Mouse (Mus musculus): ENCODE results near the gene Six5. TPM values are rescaled to one million over a fixed set of nuclear protein-coding genes. Genes with fewer than 3 reads are reported as not detected.
A peak's percentile ranks its signal among the peaks of the same experiment; 100 is the strongest.

Six5 gene
- polyA plus RNA-seq, 1 experiment from 2014 or later, result 3.2 TPM

DNA sequence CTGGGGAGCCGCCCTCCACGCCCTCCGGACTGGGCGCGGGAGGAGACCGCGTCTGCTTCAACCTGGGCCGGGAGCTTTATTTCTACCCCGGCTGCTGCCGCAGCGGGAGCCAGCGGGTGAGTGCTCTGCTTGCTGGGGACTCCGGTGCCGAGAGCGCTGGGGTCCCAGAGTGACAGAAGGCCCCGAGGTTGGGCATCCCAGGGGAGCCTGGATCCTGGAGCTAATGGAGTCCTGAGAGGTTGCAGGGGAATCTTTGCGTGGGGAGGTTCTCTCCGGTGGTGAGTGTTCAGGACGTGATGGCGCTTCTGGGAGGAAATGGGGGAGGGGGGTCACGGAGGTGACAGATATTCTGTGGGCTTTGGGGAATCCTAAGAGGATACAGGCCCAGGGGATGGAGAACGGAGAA lies 17.8 kb upstream of the Six5 start:
- Histone ChIP-seq H3K27ac (peak overlapping the region; percentile 79), H3K4me1 (replicated peaks) (peaks cover 22% of the 10 kb centered on the region), H3K9me3 (no peaks in the 10 kb centered on the region), H3K4me2 (replicated peaks) (peak overlapping the region; percentile 90), H3K4me3 (replicated peaks) (peak overlapping the region; percentile 76), H3K36me3 (peaks cover 40% of the 10 kb centered on the region), H3K9ac (replicated peaks) (peak overlapping the region; percentile 97), H3K27me3 (no peaks in the 10 kb centered on the region)
- ATAC-seq, result no peak; the same call in 1 of the 2 replicates
- WGBS, result under 1% methylated on average over 22 of the region's 22 CpGs

DNA sequence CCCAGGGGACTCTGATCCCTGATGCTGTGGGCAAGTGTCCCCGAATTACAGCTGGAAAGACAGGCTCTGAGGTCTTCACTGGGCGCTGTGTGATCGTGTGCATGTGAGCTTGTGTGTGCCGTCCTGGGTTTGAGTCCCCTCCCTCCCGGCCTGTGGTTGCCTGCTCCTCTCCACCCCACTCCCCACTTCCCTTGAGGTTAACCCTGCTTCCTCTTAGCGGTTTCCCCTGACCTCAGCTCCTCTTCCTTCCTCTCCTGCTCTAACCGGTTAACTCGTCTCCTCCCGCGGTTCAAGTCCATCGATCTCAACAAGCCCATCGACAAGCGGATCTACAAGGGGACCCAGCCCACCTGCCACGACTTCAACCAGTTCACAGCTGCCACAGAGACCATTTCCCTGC lies 16.6 kb upstream of the Six5 start:
- Histone ChIP-seq H3K9me3 (no peaks in the 10 kb centered on the region), H3K9ac (replicated peaks) (peak overlapping the region; percentile 97; the same call in 1 of the 2 replicates), H3K4me2 (replicated peaks) (peak overlapping the region; percentile 90), H3K4me3 (replicated peaks) (peak overlapping the region; percentile 76), H3K4me1 (replicated peaks) (peaks cover 22% of the 10 kb centered on the region), H3K27ac (no peak overlapping the region), H3K27me3 (no peaks in the 10 kb centered on the region), H3K36me3 (peaks cover 52% of the 10 kb centered on the region)
- WGBS, result 75% methylated on average over 14 of the region's 14 CpGs
- no peak for ATAC-seq

DNA sequence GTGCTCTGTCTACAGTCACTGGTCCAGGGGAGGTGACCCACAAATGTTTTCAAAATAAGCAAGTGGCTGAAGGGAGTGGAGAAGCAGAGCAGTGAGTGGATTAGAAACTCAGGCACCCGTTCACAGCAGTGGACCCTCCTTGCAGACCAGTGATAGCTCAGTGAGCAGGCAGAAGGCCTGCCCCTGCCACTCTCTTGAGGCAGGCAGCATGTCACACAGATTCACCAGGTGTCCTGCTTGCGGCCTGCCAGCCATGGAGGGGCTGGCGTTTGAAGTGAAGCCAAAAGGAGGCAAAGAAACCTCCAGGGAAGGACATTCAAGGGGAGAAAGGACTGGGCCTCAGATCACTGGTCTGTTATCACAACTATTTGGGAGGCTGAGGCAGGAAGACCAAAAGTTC lies 15.7 kb upstream of the Six5 start:
- Histone ChIP-seq H3K36me3 (peaks cover 60% of the 10 kb centered on the region), H3K27ac (no peak overlapping the region), H3K9ac (replicated peaks) (no peak overlapping the region), H3K27me3 (no peaks in the 10 kb centered on the region), H3K9me3 (no peaks in the 10 kb centered on the region), H3K4me1 (replicated peaks) (peaks cover 29% of the 10 kb centered on the region), H3K4me3 (replicated peaks) (no peak overlapping the region), H3K4me2 (replicated peaks) (no peak overlapping the region)
- WGBS, result 87% methylated on average over 3 of the region's 3 CpGs
- no peak for ATAC-seq

DNA sequence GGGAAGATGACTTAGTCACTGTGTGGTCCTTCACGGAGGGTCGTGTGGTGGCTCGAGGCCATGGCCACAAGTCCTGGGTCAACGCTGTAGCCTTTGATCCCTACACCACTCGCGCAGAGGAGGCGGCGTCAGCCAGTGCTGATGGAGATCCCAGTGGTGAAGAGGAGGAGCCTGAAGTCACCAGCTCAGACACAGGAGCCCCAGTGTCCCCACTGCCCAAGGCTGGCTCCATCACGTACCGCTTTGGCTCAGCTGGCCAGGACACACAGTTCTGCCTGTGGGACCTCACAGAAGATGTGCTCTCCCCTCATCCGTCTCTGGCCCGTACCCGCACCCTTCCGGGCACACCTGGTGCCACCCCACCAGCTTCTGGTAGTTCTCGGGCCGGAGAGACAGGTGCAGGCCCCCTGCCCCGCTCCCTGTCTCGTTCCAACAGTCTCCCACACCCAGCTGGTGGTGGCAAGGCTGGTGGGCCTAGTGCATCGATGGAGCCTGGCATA lies 13.9 kb upstream of the Six5 start:
- no peak for ATAC-seq
- H3K4me3 ChIP-seq (replicated peaks), result no peak overlapping the region
- peaks cover 69% of the 10 kb centered on the region for H3K36me3 ChIP-seq
- no peak overlapping the region for H3K4me2 ChIP-seq (replicated peaks)
- no peak overlapping the region for H3K27ac ChIP-seq
- peaks cover 41% of the 10 kb centered on the region for H3K4me1 ChIP-seq (replicated peaks)
- H3K9me3 ChIP-seq, result no peaks in the 10 kb centered on the region
- 90% methylated on average over 19 of the region's 19 CpGs for WGBS
- no peak overlapping the region for H3K9ac ChIP-seq (replicated peaks)
- H3K27me3 ChIP-seq, result no peaks in the 10 kb centered on the region

DNA sequence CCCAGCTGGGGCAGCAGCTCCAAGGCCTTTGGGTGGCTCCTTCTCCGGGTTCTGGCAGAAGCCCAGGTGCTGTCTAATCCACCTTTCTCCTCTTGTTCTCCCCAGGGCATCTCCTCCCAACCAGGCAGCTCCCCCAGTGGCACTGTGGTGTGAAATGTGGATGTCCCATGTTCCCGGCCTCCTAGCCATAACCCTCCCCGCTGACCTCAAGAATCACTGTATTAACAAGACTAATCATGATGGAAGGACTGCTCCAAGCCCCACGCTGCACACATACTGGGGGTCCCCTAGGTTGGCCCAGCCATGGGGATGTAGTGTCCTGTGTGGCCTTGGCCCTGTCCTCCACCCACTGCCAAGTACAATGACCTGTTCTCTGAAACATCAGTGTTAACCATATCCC lies 12.2 kb upstream of the Six5 start:
- peaks cover 36% of the 10 kb centered on the region for H3K4me1 ChIP-seq (replicated peaks)
- H3K36me3 ChIP-seq, result peaks cover 76% of the 10 kb centered on the region

DNA sequence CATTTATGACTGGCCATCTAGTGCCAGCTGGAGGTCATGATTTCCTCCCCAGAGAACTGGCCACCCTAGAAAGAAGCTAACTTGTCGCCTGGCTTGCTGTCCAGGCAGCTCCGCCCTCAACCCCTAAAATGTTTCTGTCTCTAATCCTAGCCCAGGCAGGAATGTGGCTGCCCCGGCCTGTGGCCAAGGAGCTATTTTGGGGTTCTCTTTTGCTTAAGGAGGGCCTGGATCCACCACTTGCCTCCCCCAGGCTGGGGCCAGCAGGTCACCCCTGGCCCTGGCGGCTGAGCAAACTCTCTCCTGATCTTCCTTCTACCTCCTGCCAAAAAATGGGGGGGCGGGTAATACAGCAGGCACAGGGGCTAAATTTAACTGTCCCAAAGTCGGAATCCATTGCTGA lies 11.3 kb upstream of the Six5 start:
- H3K27me3 ChIP-seq, result no peaks in the 10 kb centered on the region
- no peak overlapping the region for H3K27ac ChIP-seq
- H3K4me3 ChIP-seq (replicated peaks), result no peak overlapping the region
- H3K36me3 ChIP-seq, result peaks cover 80% of the 10 kb centered on the region
- ATAC-seq, result no peak
- 59% methylated on average over 6 of the region's 6 CpGs for WGBS
- no peak overlapping the region for H3K4me2 ChIP-seq (replicated peaks)
- peaks cover 27% of the 10 kb centered on the region for H3K4me1 ChIP-seq (replicated peaks)
- no peaks in the 10 kb centered on the region for H3K9me3 ChIP-seq
- no peak overlapping the region for H3K9ac ChIP-seq (replicated peaks)

More for the DNA sequence above, 12.2 kb upstream of the Six5 start:
- Histone ChIP-seq H3K9me3 (no peaks in the 10 kb centered on the region), H3K4me3 (replicated peaks) (no peak overlapping the region), H3K4me2 (replicated peaks) (no peak overlapping the region), H3K9ac (replicated peaks) (no peak overlapping the region), H3K27ac (no peak overlapping the region), H3K27me3 (no peaks in the 10 kb centered on the region)
- no peak for ATAC-seq
- WGBS, result 91% methylated on average over 4 of the region's 4 CpGs

DNA sequence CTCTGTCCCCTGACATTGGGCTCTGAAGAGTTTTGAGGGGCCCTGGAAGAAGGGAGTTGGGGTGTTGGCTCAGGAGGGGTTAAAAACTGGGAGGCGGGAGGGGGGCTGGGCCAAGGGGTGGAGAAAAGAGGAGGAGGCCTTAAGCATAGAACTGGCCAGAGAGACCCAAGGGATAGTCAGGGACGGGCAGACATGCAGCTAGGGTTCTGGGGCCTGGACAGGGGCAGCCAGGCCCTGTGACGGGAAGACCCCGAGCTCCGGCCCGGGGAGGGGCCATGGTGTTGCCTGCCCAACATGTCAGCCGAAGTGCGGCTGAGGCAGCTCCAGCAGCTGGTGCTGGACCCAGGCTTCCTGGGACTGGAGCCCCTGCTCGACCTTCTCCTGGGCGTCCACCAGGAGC lies 10.7 kb upstream of the Six5 start, which contains the start of gene Dmpk:
Gene Dmpk (plus strand): TSS at position 149 of the 400 bp plus-strand sequence.
- Histone ChIP-seq H3K9ac (replicated peaks) (peak within 1 kb of the TSS; percentile 11; the same call in 1 of the 2 replicates), H3K4me2 (replicated peaks) (no peak within 1 kb of the TSS), H3K4me1 (replicated peaks) (peaks cover 25% of the 10 kb centered on the region), H3K9me3 (no peaks in the 10 kb centered on the region), H3K4me3 (replicated peaks) (no peak within 1 kb of the TSS), H3K27ac (no peak within 1 kb of the TSS), H3K27me3 (no peaks in the 10 kb centered on the region), H3K36me3 (peaks cover 80% of the 10 kb centered on the region)
- 49% methylated on average over 10 of the region's 10 CpGs for WGBS
- 0 out of 2 replicates have a peak, but pooled peaks have one; percentile 24 for ATAC-seq

DNA sequence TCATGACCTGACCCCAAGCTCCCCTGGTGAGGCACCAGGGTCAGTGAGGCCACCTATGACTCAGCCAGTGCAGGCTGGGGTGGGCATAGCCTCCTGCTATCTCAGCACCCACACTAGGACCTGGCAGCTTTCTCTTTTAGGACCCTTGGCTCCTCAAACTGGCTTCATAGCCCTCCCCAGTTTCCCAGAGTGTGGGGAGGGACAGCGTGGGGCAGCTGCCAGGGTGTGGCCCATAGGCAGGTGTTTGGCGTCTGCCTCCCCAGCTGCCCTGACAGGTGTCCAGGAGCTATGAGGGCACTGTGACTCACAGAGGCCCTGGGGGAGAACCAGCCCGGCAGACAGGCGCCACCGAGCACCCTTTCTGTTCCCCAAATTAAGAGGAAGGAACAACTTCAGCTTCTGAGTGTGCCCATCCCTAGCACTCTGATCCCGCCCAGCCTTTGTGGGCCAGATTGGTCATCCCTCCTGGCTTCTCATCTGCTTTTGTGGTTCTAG lies 10.1 kb upstream of the Six5 start:
- Histone ChIP-seq H3K27me3 (no peaks in the 10 kb centered on the region), H3K27ac (no peak overlapping the region), H3K36me3 (peaks cover 78% of the 10 kb centered on the region), H3K9me3 (no peaks in the 10 kb centered on the region), H3K9ac (replicated peaks) (peak overlapping the region; percentile 11; the same call in 1 of the 2 replicates), H3K4me1 (replicated peaks) (peaks cover 25% of the 10 kb centered on the region), H3K4me3 (replicated peaks) (no peak overlapping the region), H3K4me2 (replicated peaks) (no peak overlapping the region)
- peak; percentile 5; the same call in 1 of the 2 replicates for ATAC-seq
- WGBS, result 79% methylated on average over 6 of the region's 6 CpGs

DNA sequence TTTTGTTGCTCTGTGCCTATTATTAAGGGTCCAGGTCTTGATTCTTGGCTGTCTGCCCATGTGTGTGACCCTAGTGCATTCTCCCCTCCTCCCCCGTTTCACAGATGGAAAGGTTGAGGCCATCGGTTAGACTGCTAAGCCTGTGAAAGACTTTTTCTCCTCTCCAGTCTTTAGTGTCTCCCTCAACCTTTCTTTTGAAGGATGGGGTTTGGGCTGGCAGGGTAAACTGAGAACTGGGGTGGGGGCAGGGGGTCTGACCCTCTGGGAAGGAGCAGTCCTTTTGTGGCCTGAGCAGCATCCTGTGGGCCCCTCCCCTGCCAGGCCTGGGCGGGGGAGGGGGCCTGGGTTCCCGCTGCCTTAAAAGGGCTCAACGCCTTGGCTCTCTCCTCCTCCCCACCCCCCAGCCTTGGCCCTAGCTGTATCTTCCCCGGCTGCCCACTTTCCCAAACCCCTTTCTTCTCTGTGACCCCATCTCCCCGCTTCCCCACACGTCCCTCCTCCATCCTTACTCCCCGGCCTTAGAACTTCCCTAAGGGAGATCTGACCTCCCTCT lies 9.4 kb upstream of the Six5 start:
- peaks cover 76% of the 10 kb centered on the region for H3K36me3 ChIP-seq
- H3K4me1 ChIP-seq (replicated peaks), result peaks cover 25% of the 10 kb centered on the region

DNA sequence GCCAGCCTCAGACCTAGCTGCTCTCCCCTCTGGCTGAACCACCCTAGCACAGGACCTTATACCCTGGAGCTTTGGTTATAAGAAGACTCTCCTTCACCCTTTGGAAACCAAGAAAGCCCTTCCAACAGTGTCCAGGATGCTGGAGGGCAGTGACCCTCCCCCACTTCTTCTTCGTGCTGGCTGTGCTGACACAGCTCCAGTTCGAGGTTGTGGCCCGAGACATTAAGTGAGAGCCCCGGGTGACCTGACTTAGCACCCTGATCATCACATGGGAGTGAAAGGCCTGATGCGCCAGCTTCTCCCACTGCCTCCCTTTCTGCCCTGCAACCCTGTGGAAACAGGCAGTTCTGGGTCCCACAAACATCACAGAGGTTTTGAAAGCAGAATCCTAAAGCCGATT lies 8.9 kb upstream of the Six5 start:
- ATAC-seq, result no peak
- no peaks in the 10 kb centered on the region for H3K9me3 ChIP-seq

More for the DNA sequence above, 9.4 kb upstream of the Six5 start:
- H3K9me3 ChIP-seq, result no peaks in the 10 kb centered on the region
- WGBS, result 29% methylated on average over 9 of the region's 9 CpGs
- H3K27me3 ChIP-seq, result peaks cover 2% of the 10 kb centered on the region; the same call in 1 of the 2 replicates
- no peak overlapping the region for H3K4me2 ChIP-seq (replicated peaks)
- H3K4me3 ChIP-seq (replicated peaks), result no peak overlapping the region
- no peak for ATAC-seq
- H3K27ac ChIP-seq, result no peak overlapping the region
- H3K9ac ChIP-seq (replicated peaks), result 0 out of 2 replicates have a peak overlapping the region, but pooled peaks have one; percentile 8

DNA sequence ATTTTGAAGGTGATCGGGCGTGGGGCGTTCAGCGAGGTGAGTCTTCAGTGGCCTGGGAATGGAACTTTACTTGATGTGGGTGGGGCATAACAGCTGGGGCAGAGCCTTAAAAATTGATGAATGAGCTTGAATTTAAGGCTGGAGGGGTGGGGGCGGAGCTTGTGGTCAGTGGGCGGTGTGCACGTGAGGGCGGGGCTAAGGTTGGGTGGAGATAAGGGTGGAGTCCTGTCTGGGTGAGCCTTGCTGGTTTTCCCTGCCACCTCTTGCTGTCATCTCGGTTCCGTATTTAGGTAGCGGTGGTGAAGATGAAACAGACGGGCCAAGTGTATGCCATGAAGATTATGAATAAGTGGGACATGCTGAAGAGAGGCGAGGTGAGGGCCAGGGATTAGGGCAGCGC lies 8.4 kb upstream of the Six5 start:
- Histone ChIP-seq H3K9me3 (no peaks in the 10 kb centered on the region), H3K9ac (replicated peaks) (no peak overlapping the region), H3K27ac (no peak overlapping the region), H3K36me3 (peaks cover 76% of the 10 kb centered on the region), H3K4me1 (replicated peaks) (peaks cover 25% of the 10 kb centered on the region), H3K4me2 (replicated peaks) (no peak overlapping the region), H3K4me3 (replicated peaks) (no peak overlapping the region), H3K27me3 (peaks cover 13% of the 10 kb centered on the region)
- WGBS, result 14% methylated on average over 14 of the region's 14 CpGs
- ATAC-seq, result no peak

More for the DNA sequence above, 8.9 kb upstream of the Six5 start:
- Histone ChIP-seq H3K4me2 (replicated peaks) (no peak overlapping the region), H3K4me1 (replicated peaks) (peaks cover 25% of the 10 kb centered on the region), H3K9ac (replicated peaks) (0 out of 2 replicates have a peak overlapping the region, but pooled peaks have one; percentile 8), H3K4me3 (replicated peaks) (no peak overlapping the region), H3K27me3 (peaks cover 7% of the 10 kb centered on the region; the same call in 1 of the 2 replicates), H3K27ac (no peak overlapping the region), H3K36me3 (peaks cover 76% of the 10 kb centered on the region)
- 12% methylated on average over 6 of the region's 6 CpGs for WGBS

DNA sequence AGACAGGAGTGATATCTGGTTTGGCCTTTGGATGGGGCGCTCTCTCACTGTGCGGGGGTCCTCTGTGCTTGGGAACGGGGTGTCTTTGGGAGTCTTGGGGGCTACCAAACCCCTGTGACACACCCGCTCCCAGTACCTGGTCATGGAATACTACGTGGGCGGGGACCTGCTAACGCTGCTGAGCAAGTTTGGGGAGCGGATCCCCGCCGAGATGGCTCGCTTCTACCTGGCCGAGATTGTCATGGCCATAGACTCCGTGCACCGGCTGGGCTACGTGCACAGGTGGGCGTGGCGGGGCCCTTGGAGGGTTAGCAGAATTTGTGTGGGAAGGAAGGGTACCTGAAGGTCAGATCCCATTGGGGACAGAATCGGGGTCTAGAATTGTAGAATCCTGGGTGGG lies 7.6 kb upstream of the Six5 start:
- no peak for ATAC-seq
- Histone ChIP-seq H3K36me3 (peaks cover 75% of the 10 kb centered on the region), H3K27me3 (peaks cover 20% of the 10 kb centered on the region), H3K9me3 (no peaks in the 10 kb centered on the region), H3K9ac (replicated peaks) (no peak overlapping the region), H3K4me1 (replicated peaks) (peaks cover 25% of the 10 kb centered on the region), H3K4me2 (replicated peaks) (no peak overlapping the region), H3K4me3 (replicated peaks) (no peak overlapping the region), H3K27ac (no peak overlapping the region)
- WGBS, result 58% methylated on average over 18 of the region's 18 CpGs
